Mouse (Mus musculus): ENCODE measurements around the gene Pyroxd1.

Gene Pyroxd1

GRCm38 (mm10) chr6:142345440-142346038, at the start of gene Pyroxd1:
TSS of gene Pyroxd1 (plus strand) at chr6:142345654.
- under 1% methylated on average over 48 of the region's 48 CpGs for WGBS

DNA sequence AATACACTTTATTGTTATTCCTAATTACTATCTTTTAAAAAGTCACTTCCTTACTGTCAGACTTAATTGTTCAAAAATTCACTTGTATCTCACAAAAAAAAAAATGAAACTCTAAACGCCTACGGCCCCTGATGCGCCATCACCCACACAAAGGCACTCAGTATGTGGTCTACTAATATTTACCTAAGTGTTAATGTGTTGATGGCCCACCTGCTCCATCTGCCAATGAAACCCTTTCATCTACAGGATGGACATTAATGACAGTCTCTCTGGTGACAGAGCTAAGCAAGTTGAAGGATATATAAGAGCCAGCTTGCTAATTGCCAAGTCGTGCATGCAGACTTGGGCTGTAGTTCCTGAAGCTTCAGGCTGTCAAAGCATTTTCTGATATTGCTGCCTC, 47.4 kb upstream of the Pyroxd1 start, which contains the start of gene Iapp:
Gene Iapp (plus strand): TSS at position 326 of the 400 bp plus-strand sequence.
- 72% methylated on average over 4 of the region's 4 CpGs for WGBS

DNA sequence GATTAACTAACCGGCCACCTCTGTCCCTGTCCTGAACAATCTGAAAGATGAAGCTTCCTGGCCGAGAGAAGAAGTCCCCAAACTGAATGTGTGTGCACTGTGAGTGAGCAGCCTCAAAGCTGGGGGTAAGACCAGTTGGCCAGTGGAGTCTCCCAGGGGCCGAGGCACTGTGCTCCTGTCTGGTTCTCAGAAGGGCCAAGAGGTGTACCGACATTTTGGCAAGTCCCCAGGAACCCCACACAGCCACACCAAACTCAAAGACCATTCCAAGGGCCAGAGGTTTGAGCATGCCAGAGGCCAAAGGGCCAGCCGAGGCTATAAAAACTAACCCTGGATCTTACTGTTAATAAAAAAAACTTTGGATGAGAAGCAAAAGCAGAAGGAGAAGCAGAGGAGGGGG, 31.2 kb upstream of the Pyroxd1 start:
- WGBS, result 81% methylated on average over 5 of the region's 5 CpGs

- WGBS, result 44% methylated on average over 4 of the region's 4 CpGs
These were observed 22.6 kb upstream of the Pyroxd1 start, which contains the start of gene Slco1a5 for GRCm38 (mm10) chr6:142322881-142323280. TSS of gene Slco1a5 (minus strand) at chr6:142322981.

DNA sequence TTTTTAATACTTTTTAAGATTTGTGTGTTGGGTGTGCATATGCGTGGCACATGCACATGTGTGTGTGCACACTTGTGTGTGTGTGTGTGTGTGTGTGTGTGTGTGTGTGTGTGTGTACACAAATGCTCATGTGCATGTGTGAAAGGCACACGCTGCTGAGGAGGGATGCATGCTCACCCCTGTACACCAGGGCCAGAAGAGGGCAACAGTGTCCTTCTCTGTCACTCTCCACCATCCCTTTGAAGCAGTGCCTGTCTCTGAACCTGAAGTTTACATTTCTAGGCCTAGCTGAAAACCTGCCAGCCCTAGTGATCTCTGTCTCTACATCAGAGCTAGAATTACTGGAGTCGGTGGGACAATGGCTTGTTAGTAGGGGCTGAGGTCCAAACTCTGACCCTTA, 18.9 kb upstream of the Pyroxd1 start:
- WGBS, result 87% methylated on average over 3 of the region's 3 CpGs

DNA sequence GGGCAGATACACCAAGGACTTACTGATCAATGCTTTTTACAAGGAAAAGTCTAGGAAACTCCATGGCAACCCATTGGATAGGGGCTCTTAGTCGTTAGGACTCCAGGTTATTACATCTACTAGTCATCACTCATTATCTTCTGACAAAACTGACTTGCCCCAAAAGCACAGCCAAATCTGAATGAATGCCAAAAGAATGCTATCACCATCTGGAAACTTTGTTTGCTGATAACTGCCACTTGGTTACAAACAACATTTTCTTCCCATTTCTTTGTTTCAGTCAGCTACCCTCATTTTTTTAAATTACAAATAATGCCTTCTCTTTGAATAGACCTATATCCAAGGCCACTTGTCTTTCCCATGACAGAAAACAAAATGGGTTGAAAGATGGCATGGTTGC, 16.3 kb upstream of the Pyroxd1 start:
- WGBS, result 69% methylated on average over 1 of the region's 1 CpGs

DNA sequence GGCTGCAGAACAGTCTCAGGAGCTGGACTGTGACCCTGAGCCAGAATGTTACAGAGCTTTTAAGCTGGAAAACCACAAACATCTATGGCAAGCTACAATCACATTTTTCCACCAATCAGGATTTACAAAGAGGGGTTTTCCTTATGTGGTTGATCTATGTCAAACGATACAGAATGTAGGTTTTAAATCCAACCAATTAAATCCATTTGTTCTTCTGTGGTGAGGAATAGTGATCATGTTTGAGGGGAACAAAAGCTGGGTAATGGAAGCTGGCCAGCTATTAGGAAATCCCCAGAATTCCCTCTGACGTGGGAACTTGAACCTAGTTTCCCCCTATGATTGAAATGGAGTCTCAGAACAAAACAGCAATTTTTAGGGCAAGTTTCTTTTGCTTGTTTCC, 6.5 kb upstream of the Pyroxd1 start:
- 49% methylated on average over 2 of the region's 2 CpGs for WGBS

GRCm38 (mm10) chr6:142339576-142339975, 5.9 kb upstream of the Pyroxd1 start:
- WGBS, result 49% methylated on average over 2 of the region's 2 CpGs

GRCm38 (mm10) chr6:142343561-142343960, 1.9 kb upstream of the Pyroxd1 start:
- WGBS, result 72% methylated on average over 2 of the region's 2 CpGs

DNA sequence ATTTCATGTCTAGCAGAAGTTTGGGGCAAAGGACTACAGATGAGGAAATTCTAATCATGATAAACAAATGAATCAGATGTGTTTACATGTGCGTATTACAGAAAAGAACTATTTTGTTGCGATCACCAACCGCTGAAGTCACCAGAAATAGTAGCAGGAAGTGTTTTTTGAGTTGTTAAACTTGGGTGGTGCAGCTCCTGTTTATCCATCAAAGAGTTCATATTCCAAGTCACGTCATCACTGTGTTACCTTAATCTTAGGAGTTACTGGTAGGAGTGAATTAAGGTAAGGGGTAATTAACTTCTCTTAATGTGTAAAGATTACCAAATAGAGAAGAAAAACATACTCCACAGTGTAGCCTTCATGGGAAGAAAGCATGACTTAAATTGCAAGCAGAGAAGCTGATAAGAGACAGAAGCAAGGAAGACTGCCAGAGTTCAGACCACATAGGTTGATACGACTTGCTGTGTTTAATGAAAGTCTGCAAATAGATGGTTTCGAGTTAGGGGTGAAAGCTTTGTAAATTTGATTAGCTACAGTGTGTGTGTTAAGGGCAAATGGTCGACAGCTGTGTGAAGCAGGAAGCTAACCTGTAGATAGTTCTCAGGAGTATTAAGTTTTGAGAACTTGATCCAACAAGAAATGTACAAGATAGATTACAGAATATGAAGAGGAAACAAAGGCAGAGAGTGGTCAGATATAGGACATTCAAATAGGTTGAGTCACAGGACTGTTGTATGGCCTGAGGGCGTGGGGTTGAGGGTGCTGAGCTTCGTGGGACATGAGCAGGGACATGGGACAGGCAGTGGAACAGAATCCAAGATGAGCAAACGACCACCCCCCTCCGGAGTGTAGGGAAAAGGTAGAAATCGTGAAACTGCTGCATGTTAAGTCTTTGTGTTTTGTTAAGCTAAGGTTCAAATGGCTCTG, 992 bp downstream of the Pyroxd1 start:
- 45% methylated on average over 12 of the region's 12 CpGs for WGBS

DNA sequence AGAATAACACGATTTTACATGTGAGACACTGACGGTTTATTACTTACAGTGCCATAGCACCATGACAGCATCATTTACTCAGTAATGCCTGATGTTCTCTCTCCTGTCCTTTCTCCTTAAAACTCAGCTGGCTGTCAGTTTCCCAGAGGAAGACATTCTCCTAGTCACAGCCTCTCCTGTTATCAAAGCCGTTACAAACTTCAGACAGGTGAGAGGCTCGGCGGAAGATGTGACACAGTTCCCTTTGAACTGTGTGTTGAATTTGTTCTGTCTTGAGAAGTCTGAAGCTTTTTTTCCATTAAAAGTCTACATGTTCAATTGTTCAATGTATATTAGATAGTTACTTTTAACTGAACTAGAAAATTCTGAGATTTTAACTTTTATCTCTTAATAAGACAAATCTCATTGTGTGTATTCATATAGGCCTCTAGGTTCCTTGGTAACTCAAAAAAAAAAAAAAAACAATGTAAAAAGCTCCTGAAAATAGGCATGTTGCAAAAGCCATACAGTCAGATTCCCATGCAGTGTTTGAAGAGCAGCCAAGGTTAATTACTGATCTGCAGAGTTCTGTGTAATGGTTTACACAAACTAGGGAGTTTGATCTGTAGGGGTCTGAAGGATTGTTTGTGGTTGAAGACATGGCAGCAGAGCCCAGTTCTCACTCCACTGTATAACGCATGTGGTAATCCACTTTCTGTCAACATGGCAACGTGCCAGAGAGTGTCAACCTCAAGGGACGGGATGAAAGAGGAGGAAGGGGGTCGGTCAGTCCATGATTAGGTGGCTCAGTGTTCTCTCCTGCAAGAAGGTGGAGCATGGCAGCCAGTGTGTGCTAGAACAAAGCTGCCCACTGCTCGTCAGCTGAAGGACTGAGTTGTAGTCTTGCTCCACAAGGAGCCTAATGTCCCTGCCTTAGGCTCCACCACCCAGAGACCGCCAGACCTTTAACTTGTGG, 2.3 kb downstream of the Pyroxd1 start:
- WGBS, result 71% methylated on average over 11 of the region's 11 CpGs

DNA sequence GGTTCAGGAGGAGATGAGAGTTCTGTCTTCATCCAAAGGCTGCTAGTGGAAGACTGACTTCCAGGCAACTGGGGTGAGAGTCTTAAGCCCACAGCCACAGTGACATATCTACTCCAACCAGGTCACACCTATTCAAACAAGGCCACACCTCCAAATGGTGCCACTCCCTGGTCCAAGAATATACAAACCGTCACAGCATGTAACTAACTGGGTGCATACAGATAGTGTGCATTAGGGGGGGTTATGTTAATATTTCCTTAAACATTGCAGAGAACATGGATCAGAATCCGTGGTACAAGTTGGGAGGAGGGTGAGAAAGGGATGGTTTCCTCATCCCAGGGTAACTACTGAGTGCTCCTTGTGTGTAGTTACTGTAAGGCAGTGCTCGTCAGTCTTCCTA, 6.6 kb downstream of the Pyroxd1 start:
- 87% methylated on average over 3 of the region's 3 CpGs for WGBS

DNA sequence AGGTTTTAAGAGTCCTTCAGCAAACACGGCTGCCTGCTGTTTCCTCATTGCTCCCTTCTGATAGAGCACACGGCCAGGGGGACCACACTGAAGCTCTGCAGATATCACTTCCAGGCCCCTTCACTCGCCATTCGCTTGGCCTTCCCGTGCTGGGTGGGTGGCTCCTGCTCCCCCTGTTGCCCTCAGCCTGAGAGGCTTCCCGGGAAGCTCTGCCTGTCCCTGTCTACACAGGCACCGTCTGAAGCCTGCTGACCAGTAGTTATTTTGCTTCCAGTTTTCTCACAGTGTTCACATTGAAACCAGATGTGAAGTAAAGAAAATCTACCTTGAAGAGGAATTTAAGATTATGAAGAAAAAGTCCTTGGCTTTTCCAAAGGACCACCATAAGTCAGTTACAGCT, 11.7 kb downstream of the Pyroxd1 start:
- 78% methylated on average over 7 of the region's 7 CpGs for WGBS

GRCm38 (mm10) chr6:142362036-142362435, 16.6 kb downstream of the Pyroxd1 start:
- WGBS, result 67% methylated on average over 6 of the region's 6 CpGs

- WGBS, result 52% methylated on average over 9 of the region's 9 CpGs
These were observed 17.6 kb downstream of the Pyroxd1 start for GRCm38 (mm10) chr6:142363019-142363576.

- 88% methylated on average over 8 of the region's 8 CpGs for WGBS
These were observed 20.5 kb downstream of the Pyroxd1 start for GRCm38 (mm10) chr6:142365742-142366472.

- 91% methylated on average over 10 of the region's 10 CpGs for WGBS
These were observed 21.1 kb downstream of the Pyroxd1 start for GRCm38 (mm10) chr6:142366473-142367018.

DNA sequence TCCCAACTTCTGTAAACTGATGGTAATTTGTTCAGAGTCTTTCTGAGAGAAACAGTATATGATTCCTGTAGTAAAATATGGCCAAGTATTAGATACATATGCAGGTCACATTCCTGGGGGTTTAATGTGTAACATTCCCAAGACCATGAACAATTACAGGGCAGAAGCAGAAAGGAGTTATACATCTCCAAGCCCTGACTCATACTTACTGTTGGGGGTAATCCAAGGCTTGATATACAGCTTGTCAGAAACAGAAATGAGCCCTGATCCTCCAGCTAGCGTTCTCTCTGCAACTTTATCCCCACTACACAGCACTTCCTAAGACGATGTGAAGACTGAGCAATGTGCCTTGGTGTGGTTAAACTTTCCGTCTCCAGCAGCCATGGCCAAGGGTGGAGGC, 22.1 kb downstream of the Pyroxd1 start:
- 92% methylated on average over 3 of the region's 3 CpGs for WGBS

DNA sequence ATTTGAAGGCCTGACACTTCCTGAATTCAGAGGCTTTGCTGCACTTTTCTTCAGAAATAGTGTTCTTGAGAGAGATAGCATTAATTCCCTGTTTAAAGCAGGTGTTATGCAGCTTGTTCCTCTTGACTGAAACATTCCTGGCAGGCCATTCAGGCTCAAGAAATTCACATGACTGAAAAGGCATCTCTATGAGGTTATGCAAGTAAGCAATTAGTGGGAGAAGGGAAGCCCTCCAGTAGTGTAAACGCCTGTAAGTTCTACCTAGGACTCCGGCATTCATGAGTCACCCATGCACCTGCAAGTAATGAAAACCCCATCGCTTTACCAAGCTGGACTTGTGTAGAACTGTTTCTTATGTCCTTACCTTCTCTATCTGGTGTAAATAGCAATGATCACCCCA, 24.1 kb downstream of the Pyroxd1 start:
- WGBS, result 90% methylated on average over 3 of the region's 3 CpGs

DNA sequence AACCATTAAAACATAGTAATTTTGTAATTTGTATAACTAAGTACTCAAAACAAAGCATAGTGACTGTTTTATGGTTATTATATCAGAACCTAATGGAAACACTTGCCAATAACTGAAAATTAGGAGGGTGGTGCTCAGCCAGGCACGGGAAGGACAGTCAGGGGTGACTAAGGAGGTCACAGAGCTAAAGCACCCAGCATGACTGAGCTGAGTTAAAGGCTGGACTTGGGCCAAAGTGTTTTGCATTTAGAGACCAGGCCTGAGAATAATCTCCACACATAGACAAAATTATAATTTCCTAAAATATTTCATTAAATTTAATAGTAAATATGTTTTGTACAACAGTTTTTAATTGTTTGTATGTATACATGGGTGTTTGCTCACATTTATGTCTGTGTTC, 31.6 kb downstream of the Pyroxd1 start:
- WGBS, result 55% methylated on average over 1 of the region's 1 CpGs
